Mouse (Mus musculus) heart, postnatal 10 days (tissue): Measurements from ENCODE around the gene Gkn2. TPM values are rescaled to one million over a fixed set of nuclear protein-coding genes. Genes with fewer than 3 reads are reported as not detected.
A peak's percentile ranks its signal among the peaks of the same experiment; 100 is the strongest.

Experiments used
- DNase-seq, 2 experiments: peaks; one replicate each; pipeline ENCODE4 v3.0.0; 2021
- intact Hi-C: fragments of 180-260 bp; cut with DNase I; formaldehyde crosslinking; loops from one replicate; pipeline ENCODE4 v1.15.1; 2025
- total RNA-seq, 2 experiments: library from RNA; stranded (reverse); gene quantifications; 2 replicates each; pipeline ENCODE4 v1.2.3; 2021

Gene Gkn2
- not detected for total RNA-seq

GRCm38 (mm10) chr6:87373057-87373456 lies at the start of gene Gkn2:
Gkn2 (plus strand) TSS chr6:87373357.
- intact Hi-C loops, result no loop called here
- DNase-seq, result no peak

- DNase-seq, result peak in 1 of 2 experiments; percentile 71
- intact Hi-C loops, result loop anchor here (1.0 to 5.0 kb wide), 2 partner anchors 156 to 222 kb away; no protein-coding TSS in a partner anchor
Measured at GRCm38 (mm10) chr6:87323381-87323780, 49.8 kb upstream of the Gkn2 start.

GRCm38 (mm10) chr6:87326932-87327331 lies 46.2 kb upstream of the Gkn2 start:
- DNase-seq, result no peak
- intact Hi-C loops, result no loop called here

GRCm38 (mm10) chr6:87328265-87329173 lies 44.6 kb upstream of the Gkn2 start:
- intact Hi-C loops, result no loop called here

GRCm38 (mm10) chr6:87332380-87332779 lies 40.8 kb upstream of the Gkn2 start:
- intact Hi-C loops, result loop anchor here (5.0 kb wide), 1 partner anchor 85 kb away; no protein-coding TSS in a partner anchor
- no peak for DNase-seq

More at GRCm38 (mm10) chr6:87328265-87329173, 44.6 kb upstream of the Gkn2 start:
- no peak for DNase-seq

- peak; percentile 37 to 52 for DNase-seq
- intact Hi-C loops, result loop anchor here (1.0 to 5.0 kb wide), 3 partner anchors 52 to 233 kb away; no protein-coding TSS in a partner anchor
Measured at GRCm38 (mm10) chr6:87334361-87335090, 38.6 kb upstream of the Gkn2 start.

- intact Hi-C loops, result loop anchor here (1.0 to 2.0 kb wide), 2 partner anchors 51 to 234 kb away; no protein-coding TSS in a partner anchor
- DNase-seq, result peak; percentile 69 to 71
Measured at GRCm38 (mm10) chr6:87335091-87335934, 37.8 kb upstream of the Gkn2 start, which contains the start of gene Antxr1. Antxr1 (minus strand) TSS chr6:87335821.

- intact Hi-C loops, result loop anchor here (1.0 to 2.0 kb wide), 2 partner anchors 51 to 235 kb away; no protein-coding TSS in a partner anchor
- no peak for DNase-seq
Measured at GRCm38 (mm10) chr6:87335935-87336295, 37.2 kb upstream of the Gkn2 start.

- DNase-seq, result no peak
- intact Hi-C loops, result no loop called here
Measured at GRCm38 (mm10) chr6:87350829-87351228, 22.3 kb upstream of the Gkn2 start, which contains the start of gene Gkn1. Gkn1 (minus strand) TSS chr6:87350942.

- peak; percentile 16 to 20 for DNase-seq
- intact Hi-C loops, result no loop called here
Measured at GRCm38 (mm10) chr6:87354441-87354840, 18.7 kb upstream of the Gkn2 start.

- intact Hi-C loops, result no loop called here
- DNase-seq, result no peak
Measured at GRCm38 (mm10) chr6:87369223-87369622, 3.9 kb upstream of the Gkn2 start.

- intact Hi-C loops, result no loop called here
- peak; percentile 29 to 47 for DNase-seq
Measured at GRCm38 (mm10) chr6:87383926-87384691, 11.0 kb downstream of the Gkn2 start.

- no peak for DNase-seq
- intact Hi-C loops, result no loop called here
Measured at GRCm38 (mm10) chr6:87384761-87385160, 11.6 kb downstream of the Gkn2 start.

- DNase-seq, result peak; percentile 77 to 85
- intact Hi-C loops, result loop anchor here (1.0 to 2.0 kb wide), 2 partner anchors 51 to 285 kb away; partner anchors contain the start of gene Antxr1
Measured at GRCm38 (mm10) chr6:87386203-87386602, 13.0 kb downstream of the Gkn2 start.

GRCm38 (mm10) chr6:87386681-87387080 lies 13.5 kb downstream of the Gkn2 start:
- no peak for DNase-seq
- intact Hi-C loops, result loop anchor here (1.0 to 2.0 kb wide), 2 partner anchors 52 to 285 kb away; partner anchors contain the start of gene Antxr1

GRCm38 (mm10) chr6:87388877-87389276 lies 15.7 kb downstream of the Gkn2 start, which contains the start of gene Gkn3:
Gkn3 (minus strand) TSS chr6:87388935.
- intact Hi-C loops, result no loop called here
- no peak for DNase-seq

GRCm38 (mm10) chr6:87389455-87389989 lies 16.4 kb downstream of the Gkn2 start:
- no peak for DNase-seq
- intact Hi-C loops, result no loop called here

GRCm38 (mm10) chr6:87393466-87394205 lies 20.5 kb downstream of the Gkn2 start:
- no peak for DNase-seq
- intact Hi-C loops, result no loop called here
